Mouse (Mus musculus) v-Abl transformed pro-B cells (cell line): Measurements from ENCODE around the gene Gm20388.

ENCODE experiments used
- in situ Hi-C, 2 experiments: fragments of 400-800 bp; cut with MboI; formaldehyde crosslinking; loops; one replicate each; pipeline ENCODE4 v1.15.1; 2025; ENCODE audit not compliant: unreplicated experiment in 2 of 2

The Gm20388 gene

DNA sequence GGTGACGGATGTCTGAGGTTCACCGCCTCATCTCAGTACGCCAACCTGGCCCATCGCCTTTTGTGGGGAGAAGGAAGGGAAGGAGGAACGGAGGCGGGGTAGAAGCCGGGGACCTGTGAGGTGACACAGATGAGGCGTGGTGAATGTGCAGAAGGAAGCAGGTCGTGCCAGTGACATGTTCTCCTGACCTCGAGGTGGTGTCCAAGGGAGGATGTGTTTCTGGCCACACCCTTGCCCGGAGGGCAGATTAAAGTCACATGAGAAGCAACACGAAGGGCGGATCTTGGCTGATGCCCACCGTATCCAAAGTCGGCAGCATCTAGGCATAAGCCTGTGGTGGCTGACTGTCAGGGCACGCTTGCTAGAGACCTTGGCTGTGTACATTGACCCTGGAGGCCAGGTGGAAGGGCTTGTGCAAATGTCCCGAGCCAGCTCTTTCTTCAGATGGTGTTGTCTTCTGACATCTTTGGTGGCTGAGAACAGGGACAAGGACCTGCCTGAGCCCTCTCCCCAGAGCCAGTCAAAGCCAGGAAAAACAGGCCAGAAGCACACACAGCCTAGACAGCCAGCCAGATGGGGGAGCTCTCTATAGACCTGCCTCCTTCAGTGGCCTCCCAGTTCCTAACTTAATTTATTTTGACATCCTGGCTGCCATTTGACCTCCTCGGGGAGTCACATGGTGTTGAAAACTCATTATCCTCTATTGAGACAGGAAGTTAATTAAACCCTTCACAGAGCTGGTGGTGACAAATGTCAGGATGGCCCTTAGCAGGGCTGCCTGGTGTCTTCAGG, 2366.8 kb downstream of the Gm20388 start:
- in situ Hi-C loops, result loop anchor here (5.0 to 10.0 kb wide), 2 partner anchors 55 to 167 kb away; partner anchors contain the start of gene Mvd (in 1 of the 2)

DNA sequence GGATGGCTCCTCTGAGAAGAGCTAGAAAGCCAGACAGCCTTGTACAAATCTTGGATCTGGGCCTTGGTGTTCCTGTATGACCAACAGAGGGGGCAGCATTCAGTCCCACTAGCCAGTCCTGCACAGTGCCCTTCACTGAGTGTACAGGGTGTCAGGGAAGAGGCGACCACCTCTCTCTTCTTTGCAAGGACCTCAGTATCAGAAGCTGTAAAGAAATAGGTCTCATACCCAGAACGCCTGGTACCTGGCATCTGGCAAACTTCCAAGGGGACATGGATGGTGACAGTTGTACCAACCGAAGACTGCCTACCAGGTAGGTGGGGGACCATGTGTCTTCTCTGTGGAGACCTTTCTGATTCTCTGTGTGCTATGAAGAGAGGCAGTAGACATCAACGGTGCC, 2369.5 kb downstream of the Gm20388 start:
- in situ Hi-C loops, result loop anchor here in 1 of 2 experiments (10.0 kb wide), 2 partner anchors 165 to 275 kb away; partner anchors contain the start of genes Mvd and Piezo1

DNA sequence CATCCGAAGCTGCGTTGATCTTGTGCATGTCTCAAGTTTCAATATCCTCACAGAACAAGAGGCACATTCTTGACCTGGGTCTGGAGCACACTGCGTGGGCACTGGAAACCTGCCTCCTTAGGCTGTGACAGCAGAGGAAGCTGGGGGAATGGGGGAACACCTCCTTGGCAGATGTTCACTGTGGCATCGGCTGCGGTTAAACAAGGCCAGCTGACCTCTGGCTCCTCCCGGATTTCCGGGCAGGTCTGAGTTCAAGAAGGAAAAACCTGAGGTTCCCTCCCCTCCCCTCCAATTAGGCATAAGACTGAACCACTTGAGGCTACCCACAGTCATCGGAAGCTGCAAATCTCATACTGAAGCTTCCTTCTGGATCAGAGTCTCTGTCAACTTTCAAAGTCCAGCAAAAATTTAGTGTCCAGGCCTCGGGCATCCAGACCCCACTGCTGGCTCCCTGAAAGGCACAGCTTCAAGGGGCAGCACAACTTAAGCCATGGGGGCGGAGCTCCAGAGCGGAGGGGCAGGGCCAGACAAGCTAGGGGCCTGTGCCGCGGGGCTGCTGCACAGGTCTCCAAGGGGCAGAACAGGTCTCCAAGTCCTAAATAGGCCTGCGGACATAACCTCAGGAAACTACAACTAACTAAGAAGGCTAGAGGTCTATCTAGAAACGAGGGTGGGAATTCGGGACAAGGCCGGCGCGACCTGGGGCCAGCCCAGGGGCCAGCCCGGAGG, 2370.1 kb downstream of the Gm20388 start:
- in situ Hi-C loops, result loop anchor here in 1 of 2 experiments (10.0 kb wide), 2 partner anchors 164 to 274 kb away; partner anchors contain the start of genes Mvd and Piezo1

DNA sequence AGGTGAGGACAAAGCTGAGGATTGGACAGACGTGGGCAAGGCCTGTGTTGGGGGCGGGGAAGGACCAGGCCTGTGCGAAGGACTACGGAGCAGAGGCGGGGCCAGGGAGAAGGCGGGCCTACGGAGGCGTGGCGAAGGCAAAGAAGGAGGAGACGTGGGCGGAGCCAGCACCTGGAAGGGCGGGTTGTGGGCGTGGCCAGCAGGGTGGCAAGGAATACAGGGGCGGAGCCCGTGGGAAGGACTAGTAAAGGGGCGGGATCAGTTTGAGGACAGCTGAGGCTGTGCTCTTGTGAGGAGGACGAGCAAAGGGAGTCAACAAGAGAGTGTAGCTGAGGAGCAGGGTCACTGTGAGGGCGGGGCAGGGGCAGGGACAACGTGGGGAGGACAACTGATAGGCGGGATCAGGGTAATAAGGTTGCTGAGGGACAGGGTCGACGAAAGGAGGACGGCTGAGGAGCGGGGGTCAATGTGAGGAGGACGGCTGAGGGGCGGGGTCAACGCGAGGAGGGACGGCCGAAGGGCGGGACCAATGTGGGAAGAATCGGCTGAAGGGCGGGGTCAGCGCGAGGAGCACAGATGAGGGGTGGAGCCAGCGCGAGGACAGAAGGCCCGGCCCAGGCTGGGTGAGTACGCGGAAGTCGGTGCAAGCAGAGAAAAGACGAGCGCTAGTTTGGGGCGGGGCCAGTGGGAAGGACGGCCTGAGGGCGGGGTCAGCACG, 2370.8 kb downstream of the Gm20388 start:
- in situ Hi-C loops, result loop anchor here in 1 of 2 experiments (10.0 kb wide), 2 partner anchors 163 to 273 kb away; partner anchors contain the start of genes Mvd and Piezo1

DNA sequence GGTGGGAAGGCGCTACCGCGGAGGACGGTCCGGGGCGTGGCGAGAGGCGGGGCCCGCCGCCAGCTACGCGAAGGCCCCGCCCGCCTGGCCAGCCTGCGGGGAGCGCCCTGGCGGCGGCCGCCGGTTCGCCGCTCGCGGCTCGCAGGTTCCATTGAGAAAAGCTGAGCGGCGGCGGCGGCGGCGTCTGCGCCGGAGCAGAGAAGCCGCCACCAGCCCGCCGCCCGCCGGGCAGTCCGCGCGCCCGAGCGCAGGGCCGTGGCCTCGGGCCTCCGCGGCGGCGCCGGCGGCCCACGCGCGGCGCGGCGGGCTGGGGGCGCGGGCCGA, 2371.4 kb downstream of the Gm20388 start, which contains the start of gene Zfpm1:
Gene Zfpm1 (plus strand): TSS at position 107 of the 324 bp plus-strand sequence.
- in situ Hi-C loops, result loop anchor here in 1 of 2 experiments (10.0 kb wide), 2 partner anchors 163 to 273 kb away; partner anchors contain the start of genes Mvd and Piezo1

DNA sequence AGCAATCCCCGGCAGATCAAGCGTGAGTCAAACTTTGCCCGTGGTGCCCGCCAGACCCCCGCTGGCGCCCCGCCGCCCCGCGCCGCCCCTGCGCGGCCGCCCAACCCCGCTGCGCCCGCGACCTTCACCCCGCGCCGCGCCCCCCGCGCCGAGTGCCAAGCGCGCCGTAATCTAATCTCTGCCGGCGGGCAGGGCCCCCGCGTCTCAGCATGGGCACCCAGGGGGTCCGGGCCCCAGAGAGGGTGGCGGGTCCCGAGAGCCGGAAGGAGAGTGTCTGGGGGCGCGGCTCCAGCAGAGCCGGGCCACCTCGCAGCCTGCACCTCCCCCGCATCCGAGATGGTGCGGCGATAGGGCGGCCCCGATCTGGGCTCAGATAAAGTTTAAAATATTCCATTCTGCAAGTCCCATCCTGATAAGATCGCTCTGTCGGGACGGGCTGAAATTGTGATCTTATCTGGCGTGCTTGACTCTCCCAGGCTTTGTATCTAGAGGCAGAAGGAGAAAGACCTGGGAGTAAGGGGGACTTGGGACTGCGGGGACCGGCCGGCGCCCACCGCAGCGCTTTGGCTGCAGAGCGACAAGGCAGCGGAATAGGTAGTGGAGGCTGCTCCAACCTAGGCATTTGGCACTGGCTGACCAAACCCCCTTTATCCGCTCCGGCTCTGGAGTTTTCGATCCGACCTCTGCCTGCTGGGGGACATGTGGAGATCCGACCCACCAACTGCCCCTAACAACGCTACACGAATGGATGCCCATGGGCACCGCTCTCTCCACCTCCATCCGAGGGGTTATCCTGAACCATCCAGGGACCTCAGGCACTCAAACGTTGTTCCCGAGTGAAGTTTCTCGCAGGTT, 2372.1 kb downstream of the Gm20388 start:
- in situ Hi-C loops, result loop anchor here in 1 of 2 experiments (10.0 kb wide), 2 partner anchors 162 to 272 kb away; partner anchors contain the start of genes Mvd and Piezo1

DNA sequence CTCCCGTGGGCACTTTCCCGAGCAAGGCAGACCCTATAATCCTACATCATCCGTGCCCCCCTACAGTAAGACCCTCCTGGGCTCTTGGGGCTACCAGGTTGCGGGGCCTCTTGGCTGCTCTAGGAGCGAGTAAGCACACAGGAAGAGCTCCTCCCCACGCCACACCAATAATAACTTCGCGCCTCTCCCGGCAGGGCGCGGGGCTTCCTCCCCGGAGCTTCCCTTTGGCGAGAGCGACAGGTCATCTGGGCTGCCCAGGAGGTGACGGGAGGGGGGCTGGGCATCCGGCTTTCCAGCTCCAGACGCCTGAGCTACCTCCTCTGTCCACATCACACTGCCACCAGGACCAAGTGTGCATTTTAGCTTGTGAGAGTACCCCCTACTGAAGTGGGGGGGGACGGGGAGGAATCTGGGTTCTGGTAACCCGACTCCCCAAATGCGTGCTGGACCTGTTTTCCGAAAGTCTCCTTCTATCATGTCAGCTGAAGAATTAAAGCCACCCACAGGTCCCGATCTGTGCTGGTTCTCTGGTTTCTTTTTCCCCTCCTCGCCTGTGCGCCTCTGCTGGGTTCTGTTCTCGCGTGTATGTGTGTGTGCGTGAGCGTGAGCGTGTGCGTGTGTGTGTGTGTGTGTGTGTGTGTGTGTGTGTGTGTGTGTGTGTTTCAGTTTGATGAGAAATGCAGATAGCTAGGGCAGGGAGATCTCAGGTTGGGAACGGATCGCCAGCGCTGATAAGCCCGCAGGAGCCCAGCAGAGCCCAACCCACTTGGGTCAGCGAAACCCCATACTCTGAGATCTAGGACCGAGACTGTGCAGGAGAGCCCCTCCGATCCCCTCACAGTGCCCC, 2372.9 kb downstream of the Gm20388 start:
- in situ Hi-C loops, result loop anchor here in 1 of 2 experiments (10.0 kb wide), 2 partner anchors 161 to 271 kb away; partner anchors contain the start of genes Mvd and Piezo1

DNA sequence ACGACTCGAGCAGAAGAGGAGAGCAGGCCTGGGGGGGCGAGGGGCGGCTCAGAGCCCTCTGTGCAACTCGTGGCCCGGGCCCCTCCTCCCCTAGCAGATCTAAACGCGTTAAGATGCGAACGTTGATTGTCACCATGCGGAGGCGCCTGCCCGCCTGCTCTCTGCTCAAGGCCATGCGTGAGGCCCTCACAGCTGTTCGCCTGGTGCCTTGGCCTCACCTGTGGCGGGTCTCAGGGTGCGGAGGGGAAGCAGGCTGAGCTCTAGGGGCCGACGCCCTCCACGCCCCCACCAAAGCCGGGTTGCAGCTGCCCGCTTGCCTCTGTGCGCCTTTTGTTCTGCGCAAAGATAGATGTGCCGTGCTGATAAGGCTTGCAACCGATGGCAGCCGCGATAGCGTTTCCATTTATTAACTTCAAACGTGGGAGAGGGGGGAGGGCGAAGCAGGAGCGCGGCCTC, 2373.6 kb downstream of the Gm20388 start:
- in situ Hi-C loops, result loop anchor here in 1 of 2 experiments (10.0 kb wide), 2 partner anchors 161 to 271 kb away; partner anchors contain the start of genes Mvd and Piezo1

DNA sequence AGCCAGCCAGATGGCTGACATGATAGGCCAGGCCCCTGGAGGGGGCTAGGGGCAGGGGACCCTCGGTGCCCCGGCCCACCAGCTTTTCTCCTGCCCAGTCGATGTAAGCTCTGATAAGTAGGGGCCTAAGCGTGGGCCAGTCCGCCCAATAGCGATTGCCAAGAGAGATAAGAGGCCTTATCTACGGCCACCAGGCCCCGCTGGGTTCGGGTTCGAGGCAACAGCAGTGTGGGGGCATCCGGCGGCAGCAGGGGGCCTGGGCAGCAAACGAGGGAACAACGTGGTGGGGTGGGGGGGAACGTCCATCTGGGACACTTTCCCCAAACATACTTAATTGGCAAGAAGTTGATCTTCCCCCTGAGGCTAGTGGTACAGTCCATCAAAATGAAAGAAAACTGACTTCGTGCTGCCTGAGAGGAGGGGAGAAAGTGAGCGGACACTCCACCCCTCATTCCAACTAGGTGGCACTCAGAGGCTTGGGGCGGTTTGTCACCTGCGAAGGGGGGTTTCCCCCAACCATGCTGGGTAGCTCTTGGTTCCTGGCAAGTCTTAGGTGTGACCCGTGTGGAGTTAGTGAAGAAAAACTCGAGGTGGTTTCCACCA, 2374.1 kb downstream of the Gm20388 start:
- in situ Hi-C loops, result loop anchor here in 1 of 2 experiments (10.0 kb wide), 2 partner anchors 160 to 270 kb away; partner anchors contain the start of genes Mvd and Piezo1

DNA sequence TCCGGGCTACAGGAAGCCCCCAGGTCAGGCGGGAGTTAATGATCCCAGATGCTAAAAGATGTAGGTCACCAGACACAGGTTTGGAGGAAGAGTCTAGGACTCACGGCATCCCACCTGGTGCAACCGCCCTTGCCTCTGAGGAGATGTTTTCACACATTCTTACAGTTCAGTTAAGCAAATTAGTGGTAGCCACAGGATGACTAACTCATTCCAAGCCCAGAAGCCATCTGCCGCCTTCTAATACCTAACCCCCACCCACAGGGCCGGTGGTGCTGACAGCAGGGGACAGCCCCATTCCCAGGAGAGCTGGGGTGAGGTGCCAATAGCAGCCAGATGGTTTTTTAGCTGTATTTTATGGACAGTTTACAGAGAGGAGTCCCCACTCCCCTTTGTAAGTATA, 2375.1 kb downstream of the Gm20388 start:
- in situ Hi-C loops, result loop anchor here in 1 of 2 experiments (10.0 kb wide), 2 partner anchors 159 to 269 kb away; partner anchors contain the start of genes Mvd and Piezo1

DNA sequence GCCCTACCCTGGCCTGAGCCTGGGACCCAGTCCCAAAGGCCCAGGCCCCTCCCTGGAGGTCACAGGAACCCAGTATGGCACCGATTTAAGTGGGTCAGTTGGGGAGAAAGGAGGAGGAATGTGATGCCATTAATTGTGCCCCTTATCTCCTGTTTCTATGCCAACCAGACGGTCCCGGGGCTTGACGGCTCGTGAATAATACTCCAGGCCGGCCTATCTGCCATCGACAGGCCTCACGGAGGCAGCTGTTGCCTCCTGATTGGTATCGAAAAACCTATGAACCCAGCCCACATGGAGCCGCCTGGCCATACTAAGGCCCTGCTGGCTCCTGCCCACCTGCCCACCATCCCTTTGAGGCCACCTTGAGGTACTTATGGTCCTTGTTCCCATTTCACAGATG, 2376.3 kb downstream of the Gm20388 start:
- in situ Hi-C loops, result loop anchor here in 1 of 2 experiments (10.0 kb wide), 2 partner anchors 158 to 268 kb away; partner anchors contain the start of genes Mvd and Piezo1

DNA sequence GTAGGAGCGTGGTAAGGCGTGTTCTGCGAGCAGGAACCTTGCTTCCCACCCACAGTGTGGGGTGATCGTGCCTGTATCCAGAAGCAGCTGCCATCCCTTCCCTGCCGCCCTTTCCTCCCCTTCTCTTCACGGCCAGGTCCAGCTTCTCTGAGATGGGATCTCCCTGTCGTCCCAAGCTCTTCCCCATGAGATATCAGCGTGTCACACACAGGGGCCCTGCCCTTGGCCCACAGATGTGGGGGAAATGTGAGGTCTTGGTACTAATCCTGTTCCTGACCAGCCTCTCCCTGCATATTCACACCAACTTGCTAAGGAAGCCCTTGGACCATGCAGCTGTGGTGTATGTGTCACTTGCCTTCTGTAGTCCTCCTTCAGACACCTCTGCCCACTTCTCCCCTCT, 2377.1 kb downstream of the Gm20388 start:
- in situ Hi-C loops, result loop anchor here in 1 of 2 experiments (10.0 kb wide), 2 partner anchors 157 to 267 kb away; partner anchors contain the start of genes Mvd and Piezo1

DNA sequence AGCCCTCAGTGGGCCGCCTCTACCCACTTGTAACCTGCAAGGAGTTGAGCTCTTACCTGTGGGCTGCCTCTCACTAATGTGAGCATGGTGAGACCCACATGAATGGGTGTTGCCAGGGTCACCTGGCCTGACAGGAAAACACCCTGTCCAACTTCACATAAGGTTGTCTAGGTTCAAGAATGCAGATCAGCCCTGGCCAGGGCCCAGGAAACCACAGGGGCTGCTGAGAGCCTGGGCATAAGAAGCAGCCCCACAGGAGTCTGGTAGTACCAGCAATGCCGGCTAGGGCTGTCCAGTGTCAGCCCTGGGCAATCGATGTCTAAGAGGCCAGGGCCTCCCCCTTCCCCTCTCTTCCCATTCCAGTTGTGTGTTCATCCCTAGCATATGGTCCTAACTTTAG, 2377.7 kb downstream of the Gm20388 start:
- in situ Hi-C loops, result loop anchor here in 1 of 2 experiments (10.0 kb wide), 2 partner anchors 156 to 266 kb away; partner anchors contain the start of genes Mvd and Piezo1

DNA sequence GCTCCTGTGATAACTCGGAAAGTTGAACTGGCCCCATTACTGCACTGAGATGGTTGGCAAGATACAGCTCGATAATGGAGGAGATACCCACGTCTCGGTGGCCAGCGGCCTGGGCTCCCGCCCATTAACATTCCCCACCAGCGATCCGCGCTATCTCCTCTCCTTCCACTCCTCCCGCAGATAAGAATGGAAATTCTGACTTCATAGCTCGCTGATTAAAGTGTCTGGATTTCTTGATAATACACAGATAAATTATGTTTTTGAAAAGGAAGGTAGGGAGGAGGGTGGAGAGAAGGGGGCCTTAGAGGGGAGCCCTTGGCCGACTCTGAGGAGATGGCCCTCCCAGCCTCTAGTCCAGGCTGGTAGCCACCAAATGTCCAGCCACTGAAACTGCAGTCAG, 2380.4 kb downstream of the Gm20388 start:
- in situ Hi-C loops, result no loop called here

DNA sequence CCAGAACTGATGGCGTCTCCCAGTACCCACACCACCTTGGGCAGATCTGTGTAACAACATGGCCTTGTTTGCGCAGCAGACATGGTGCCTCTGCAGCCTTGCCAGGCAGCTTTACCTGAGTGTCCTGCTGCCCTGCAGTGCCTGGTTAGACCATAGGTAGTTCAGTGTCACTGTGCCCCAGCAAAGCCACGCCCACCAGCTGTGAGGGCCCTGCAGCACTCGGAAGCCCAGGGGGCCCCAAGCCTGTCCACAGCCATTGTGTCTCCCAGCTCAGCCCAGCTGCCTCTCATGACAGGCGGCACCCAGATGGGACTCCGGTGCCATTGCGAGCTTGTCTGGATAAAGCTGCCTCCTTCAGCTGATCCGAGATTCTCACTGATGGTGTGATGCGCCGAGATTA, 2380.9 kb downstream of the Gm20388 start:
- in situ Hi-C loops, result no loop called here

DNA sequence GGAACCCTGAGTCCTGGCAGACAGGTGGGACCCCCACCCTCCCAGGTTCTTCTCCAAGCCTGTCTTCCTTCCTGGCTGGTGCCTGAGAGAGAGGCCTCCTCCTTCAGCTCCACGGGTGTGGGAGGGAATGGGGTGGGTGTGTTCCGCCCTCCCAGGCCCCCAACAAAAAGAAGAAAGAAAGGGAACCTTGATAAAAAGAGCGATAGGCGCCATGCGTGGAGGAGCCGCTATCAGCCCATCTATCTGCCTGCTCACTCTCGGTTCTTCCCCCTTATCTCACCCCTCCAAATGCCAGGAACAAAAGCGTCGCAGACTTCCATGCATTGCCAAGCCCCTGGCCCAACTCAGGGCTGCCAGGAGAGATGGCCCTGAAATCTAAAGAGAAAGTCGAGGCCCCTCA, 2382.8 kb downstream of the Gm20388 start:
- in situ Hi-C loops, result no loop called here

DNA sequence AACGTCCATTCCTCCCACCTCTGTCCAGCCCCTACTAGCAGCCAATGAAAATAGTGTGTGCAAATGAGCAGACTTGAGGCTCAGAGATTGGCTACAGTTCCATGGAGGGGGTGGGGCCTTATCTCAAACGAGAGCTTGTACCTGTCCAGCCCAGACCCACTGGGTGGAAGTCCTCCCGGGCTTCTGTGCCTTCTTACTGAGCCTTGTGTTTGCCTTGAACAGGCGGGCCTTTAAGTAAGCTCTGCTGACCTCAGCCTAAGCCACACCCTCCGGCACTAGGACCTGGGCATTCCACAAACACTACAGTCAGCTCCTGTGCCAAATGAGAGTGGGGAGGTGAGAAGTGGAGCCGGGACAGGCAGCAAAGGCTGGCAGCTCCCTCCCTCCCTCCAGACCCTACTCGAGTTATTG, 2383.6 kb downstream of the Gm20388 start:
- in situ Hi-C loops, result no loop called here

DNA sequence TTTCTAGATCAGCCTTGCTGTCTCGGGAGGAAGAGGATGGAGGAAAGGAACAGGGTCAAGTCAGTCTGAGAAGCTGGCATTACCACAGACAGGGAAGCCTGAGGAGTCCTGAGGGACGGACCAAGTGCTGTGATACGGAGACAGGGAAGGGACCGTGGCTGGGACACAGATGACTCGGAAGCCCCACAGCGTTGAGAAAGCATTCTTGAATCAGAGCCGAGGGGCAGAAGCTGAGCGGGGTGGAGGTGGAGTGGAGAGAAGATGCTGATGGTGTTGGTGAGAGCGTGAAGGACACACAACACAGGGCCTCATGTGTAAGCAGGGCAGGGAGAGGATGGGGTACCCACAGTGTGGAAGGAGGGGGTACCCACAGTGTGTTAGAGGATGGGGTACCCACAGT, 2384.7 kb downstream of the Gm20388 start:
- in situ Hi-C loops, result no loop called here
